Mouse (Mus musculus) right cerebral cortex, adult 18-20 months (tissue): ENCODE data around the gene Arhgap23.
A peak's percentile ranks its signal among the peaks of the same experiment; 100 is the strongest.

ENCODE experiments used
- DNase-seq: peaks from one replicate; pipeline ENCODE4 v3.0.0; 2022; ENCODE audit warnings: mixed read lengths

Arhgap23 gene

DNA sequence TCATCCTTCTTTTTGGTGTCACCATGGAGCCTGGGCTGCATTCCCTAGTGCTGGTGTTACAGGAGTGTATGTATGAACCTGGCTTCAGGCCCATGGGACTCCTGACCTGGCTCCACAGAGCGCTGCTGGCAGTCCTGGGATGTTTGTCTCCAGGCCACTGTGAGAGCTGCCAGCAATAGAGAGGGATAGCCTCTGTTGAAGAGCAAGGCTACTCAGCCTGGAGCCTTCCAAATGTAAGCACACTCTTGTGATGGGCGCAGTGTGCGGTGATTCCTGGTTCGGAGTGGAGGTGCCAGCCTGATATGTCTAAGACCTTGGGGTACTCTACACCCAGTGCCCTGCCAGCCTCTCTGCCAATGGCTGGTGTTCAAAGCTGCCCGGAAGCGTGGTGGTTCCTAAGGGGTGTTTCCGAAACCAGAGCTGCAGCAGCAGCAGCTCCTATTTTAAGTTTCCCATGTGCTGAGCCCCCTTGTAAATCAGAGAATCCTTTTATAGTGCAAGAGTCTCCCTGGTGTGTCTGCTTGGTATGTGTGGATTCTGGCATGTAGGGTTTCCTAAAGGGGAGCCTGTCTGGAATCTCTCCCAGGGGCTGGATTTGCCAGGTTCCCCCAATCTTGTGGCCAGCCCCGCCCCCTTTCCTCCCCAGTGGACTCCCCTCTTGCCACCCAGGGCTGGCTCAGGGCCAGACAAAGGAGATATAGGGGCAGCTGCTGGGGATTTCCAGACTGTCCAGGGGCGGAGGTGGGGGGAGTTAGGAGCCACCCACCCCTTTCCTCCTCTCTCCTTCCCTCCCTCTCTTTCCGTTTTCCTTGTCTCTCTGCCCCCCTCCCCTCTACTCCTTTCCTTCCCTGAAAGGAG lies 9.0 kb upstream of the Arhgap23 start:
- DNase-seq = no peak

DNA sequence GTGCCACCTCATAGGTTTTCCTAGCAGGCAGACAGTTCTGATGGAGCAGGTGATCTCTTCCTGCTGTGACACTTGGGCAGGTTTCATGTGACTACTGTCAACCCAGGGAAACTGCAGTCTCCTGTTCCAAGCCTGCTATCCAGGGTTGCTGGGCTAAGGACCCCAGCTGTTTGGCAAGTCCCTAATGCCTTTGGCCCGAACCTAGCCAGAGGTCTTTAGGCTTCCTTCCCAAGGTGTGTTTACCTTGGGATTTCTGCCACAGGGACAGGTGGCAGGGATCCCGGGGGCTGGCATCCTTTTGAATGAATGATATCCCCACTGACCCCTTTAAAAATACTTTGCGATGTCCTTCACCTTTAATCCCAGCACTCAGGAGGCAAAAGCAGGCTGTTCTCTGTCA lies 7.9 kb upstream of the Arhgap23 start:
- no peak for DNase-seq

GRCm38 (mm10) chr11:97408171-97408570 lies 7.2 kb upstream of the Arhgap23 start:
- DNase-seq = peak; percentile 71

DNA sequence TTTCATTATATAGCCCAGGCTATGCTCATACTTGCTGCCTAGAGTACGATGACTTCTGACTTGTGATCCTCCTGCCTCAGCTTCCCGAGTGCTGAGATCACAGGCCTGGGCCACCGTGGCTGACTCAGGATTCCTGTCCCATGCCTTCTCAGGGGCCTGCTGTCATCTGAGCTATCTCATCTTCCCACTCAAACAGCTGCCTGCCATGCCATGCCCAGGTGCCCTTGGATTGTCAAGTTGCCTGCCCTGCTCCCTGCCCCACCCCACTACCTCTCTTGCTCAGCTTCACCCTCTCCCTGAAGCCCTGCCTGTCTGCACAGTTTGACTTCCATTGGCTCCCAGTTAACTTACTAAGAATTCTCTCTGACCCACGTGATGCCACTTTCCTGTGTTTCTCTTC lies 4.4 kb upstream of the Arhgap23 start:
- DNase-seq = no peak

- no peak for DNase-seq
These were observed 3.2 kb upstream of the Arhgap23 start for GRCm38 (mm10) chr11:97412117-97412516.

- no peak for DNase-seq
These were observed 2.5 kb upstream of the Arhgap23 start for GRCm38 (mm10) chr11:97412808-97413347.

DNA sequence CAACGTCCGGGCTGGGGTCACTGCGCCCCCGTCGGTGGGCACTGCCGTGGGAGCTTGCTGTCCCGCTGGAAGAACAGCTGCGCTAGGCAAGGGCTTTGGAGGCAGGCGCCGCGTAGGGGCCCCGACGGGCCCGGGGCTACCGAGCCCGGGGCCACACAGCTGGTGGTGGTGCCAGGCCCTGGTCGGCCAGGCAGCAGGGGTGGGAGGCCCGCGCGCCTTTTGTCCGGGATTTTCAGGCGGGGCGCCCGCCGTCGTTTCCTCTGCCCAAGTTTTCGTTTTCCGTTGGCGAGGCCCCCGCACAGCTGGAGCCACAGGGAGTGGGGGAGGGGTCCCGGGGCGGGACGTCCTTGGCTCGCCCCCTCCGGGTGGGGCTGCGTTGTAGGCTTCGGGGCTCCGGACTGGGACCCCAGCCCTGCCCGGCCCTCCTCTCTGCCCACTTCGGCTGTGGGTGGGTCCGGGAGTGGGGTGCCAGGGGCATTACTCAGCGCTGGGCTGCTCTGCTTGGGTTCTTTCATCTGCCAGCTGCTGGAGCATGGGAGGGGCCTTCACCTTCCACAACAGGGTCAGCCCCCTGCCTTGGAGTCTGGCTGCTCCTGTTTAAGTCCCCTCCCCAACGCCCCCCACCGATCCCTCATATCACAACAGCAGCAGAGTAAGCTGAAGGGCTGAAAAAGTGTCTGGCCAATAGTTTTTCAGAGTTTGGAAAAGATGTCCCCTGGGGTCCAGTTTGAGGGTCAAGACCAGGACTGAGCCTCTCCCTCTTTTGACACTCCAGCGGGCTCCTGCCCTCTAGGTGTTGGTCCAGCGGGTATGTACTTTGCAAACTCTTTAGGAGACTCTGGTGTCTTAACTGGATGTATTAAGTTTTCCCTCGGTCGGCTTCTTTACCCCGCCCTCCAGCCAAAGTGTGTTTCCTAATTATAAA lies 641 bp downstream of the Arhgap23 start:
- DNase-seq = no peak

- DNase-seq = no peak
These were observed 1.3 kb downstream of the Arhgap23 start for GRCm38 (mm10) chr11:97416637-97417035.

DNA sequence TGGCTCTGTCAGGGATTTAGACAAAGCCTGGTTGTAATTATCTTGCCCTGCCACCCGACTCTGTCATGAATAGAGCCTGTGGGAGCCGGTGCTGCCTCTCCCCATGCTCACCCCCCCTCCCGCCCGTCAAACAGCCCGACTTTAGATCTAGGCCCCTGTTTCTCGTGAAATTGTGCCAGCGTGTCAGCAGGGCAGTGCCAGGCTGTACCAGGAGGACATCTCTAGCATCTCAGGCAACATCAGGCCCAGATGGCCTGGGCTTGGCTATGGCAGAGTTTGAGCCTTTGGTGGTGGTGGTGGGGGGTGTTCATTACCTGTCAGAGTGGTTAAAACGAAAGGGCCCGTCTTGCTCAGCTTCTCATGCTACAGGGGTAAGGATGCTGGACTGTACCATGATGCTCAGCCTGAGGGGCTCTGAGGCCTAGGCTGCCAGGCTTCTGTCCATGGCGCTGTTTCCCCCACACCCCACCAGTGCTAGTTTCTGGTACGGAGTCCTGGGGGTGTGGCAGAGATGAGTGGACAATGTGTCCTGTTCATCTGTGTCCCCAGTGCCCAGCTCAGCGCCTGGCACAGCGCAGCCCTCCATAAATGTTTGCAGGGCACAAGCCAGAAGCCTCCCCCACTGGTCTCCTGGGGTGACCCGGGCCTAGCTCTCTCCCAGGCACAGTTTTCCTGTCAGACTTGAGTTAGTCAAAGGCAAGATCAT lies 3.7 kb downstream of the Arhgap23 start:
- no peak for DNase-seq

- DNase-seq = no peak
These were observed 4.2 kb downstream of the Arhgap23 start for GRCm38 (mm10) chr11:97419540-97419900.

DNA sequence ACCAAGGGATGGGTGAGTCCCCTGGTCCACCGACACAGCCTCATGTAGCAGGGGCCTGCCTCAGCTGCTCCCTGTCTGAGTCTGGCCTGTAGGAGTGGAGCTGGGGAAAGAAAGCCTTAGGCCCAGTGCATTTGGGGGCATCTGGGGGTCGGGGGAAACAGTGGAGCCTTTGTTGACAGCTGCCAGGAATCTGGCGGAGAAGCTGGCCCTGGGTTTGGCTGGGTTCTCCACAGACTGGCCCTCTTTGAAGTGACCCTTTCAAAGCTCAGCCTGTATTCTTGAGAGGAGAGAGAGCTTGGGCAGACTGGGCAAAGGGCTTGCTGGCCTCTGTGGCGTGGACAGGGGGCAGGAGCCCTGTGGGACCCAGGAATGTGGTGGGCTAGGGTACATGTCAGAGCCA lies 7.2 kb downstream of the Arhgap23 start:
- DNase-seq = peak; percentile 71

DNA sequence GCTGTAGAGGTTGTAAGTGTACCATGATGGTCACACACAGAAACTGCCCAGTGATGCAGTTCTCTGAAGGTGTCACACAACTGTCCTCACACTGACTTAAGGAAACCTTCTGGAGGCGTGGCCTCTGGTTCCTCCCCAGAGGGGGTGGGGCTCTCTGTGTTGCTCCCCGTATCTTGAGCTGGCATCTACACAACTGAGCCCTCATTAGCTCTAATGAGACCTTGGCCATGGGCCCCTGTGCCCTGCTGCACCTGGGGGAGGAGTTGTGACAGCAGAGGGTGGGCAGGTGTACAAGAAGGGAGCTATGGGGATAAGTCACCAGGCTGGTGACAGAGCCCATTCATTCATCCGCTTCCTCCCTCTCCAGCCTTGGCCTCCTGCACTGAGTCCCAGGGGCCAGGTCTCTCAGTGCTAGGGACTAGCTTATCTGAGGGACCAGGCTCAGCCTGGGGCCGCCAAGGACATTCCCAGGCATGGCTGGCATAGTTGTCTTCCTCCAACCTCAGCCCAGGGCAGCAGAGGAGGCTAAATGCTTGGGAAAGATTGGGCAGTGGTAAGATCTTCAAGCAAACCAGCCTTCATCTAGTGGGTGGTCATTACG lies 8.9 kb downstream of the Arhgap23 start:
- DNase-seq = no peak

DNA sequence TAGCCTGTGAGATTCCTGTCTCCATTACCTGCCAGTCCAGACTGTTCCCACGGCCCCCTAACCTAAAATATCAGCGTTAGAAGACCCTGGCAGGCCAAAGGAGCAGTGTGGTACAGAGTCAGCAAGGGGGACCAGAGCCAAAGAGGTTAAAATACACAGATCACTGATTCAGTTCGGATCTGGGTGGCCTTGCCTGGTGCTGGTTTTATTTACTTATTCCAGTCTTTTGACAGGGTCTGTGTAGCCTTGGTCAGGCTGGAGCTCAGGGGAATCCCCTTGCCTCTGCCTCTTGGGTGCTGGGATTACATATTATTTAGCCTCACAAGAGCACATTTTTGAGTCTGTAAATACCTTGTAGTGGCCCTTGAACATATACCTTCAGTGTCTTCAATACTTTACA lies 9.5 kb downstream of the Arhgap23 start:
- DNase-seq = no peak

DNA sequence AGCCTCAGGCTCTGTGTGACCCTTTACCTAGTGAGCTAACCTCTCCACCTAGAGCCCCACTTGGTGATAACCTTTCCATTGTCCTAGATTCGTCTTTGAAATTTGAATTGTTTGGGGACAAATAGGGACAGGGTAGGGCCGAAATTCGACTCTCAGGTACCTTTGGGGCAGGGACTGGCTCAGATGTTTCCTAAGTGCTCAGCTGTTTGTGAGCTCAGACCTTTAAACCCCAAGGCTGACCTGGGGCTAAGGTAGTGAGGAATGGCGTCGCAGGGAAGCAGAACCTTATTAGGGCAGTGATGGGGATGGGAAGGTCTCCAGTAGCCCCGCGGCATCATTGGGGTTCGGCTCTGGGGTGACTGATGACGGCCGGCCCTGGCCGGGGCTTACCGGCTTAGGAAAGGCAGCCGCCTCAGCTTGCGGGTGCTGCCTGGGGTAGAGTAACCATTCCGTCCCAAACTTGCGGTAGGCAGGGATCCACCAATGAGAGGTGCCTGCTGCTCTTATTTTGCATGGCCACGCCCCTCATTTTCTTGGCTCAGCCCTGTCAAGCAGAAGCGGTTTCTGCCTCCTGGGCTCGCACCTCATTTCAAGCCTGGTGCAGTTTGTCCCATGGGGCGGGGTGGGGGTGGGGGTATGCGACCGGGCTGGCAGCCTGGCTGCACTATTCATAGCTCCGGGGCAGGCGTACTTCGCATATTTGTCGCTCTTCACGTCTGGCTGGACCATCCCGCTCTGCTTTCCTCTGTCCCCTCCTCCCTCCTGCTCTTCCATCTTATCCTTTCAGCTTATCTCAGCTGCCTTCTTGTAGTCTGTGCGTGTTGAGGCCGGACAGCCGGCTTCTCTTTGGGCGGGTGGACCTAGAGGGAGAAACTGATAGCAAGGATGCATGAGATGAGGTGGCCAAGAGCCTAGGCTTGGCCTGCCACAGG lies 12.7 kb downstream of the Arhgap23 start:
- peak; percentile 81 for DNase-seq

GRCm38 (mm10) chr11:97428726-97429077 lies 13.4 kb downstream of the Arhgap23 start:
- DNase-seq = no peak

DNA sequence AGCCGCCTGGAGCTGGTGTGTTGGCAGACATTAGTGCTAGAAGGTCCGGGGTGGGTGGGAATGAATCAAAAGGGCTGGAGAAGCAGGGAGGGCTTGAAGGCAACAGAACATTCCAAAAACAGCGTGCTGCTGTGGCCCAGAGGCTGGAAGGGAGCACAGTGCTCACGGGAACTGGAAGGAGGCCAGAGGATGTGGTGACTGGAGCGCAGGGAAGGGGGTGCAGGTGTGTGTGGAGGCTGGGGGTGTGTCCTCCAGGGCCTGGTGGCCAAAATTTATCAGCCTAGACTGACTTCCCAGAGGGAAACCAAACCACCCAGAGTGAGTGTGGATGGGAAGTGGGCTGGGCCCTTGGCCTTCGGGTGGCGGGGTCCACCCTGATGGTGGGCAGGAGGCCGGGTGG lies 14.3 kb downstream of the Arhgap23 start:
- DNase-seq = no peak

GRCm38 (mm10) chr11:97432015-97432414 lies 16.7 kb downstream of the Arhgap23 start:
- no peak for DNase-seq

DNA sequence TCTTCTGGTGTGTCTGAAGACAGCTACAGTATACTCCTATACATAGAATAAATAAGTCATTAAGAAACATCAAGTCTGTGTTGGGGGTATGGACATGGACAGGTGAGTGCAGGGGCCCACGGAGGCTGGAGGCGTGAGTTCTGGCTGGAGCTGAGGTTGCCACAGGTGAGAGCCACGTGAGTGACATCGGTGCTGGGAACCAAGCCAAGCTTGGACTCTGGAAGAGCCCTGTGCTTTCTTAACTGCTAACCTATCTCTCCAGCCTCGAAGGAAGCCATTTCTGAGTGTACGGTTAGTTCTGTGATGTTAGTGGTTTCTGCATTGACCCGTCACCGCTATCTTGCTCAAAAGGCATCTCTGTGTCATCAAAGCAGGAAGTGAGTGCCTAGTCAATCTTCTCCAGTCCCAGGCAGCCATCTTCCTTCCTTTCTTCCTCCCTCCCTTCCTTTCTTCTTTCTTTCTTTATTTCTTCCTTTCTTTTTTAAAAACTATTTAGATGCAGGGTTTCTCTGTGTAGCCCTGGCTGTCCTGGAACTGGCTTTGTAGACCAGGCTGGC lies 17.7 kb downstream of the Arhgap23 start:
- DNase-seq = no peak

- no peak for DNase-seq
These were observed 18.8 kb downstream of the Arhgap23 start for GRCm38 (mm10) chr11:97434121-97434520.

- DNase-seq = no peak
These were observed 19.5 kb downstream of the Arhgap23 start for GRCm38 (mm10) chr11:97434704-97435454.
